Mouse (Mus musculus) hindbrain, embryonic 10.5 days (tissue): ENCODE results near the gene Dcst1. TPM values are rescaled to one million over a fixed set of nuclear protein-coding genes. Genes with fewer than 3 reads are reported as not detected.

Experiments used
- DNase-seq: peaks from one replicate; pipeline ENCODE4 v3.0.0-alpha.2; 2017; ENCODE audit warnings: low spot score
- H3K27ac ChIP-seq: fragments of 300-500 bp; sonication (generic); 2 replicates; pipeline ENCODE4 v1.5.1; 2016; ENCODE audit warnings: mild to moderate bottlenecking, moderate library complexity
- H3K27me3 ChIP-seq: fragments of 300-500 bp; sonication (generic); 2 replicates; pipeline ENCODE4 v1.6.1; 2016; ENCODE audit warnings: mild to moderate bottlenecking; ENCODE audit not compliant: poor library complexity, insufficient read depth, severe bottlenecking
- H3K36me3 ChIP-seq: fragments of 300-500 bp; sonication (generic); 2 replicates; pipeline ENCODE4 v1.6.1; 2016; ENCODE audit warnings: mild to moderate bottlenecking, moderate library complexity
- H3K4me1 ChIP-seq: fragments of 300-500 bp; sonication (generic); replicated peaks from 2 replicates; pipeline ENCODE4 v1.6.1; 2016; ENCODE audit warnings: mild to moderate bottlenecking
- H3K4me3 ChIP-seq: fragments of 300-500 bp; sonication (generic); 2 replicates; pipeline ENCODE4 v1.5.1; 2016; ENCODE audit warnings: mild to moderate bottlenecking, moderate library complexity
- H3K9me3 ChIP-seq: fragments of 300-500 bp; sonication (generic); 2 replicates; pipeline ENCODE4 v1.6.1; 2016; ENCODE audit warnings: mild to moderate bottlenecking, moderate library complexity
- WGBS: fragments of 180-500 bp; shearing (Covaris S2); methylation state at CpG from one replicate; pipeline ENCODE4 v1.1.7; 2016; 5-methylcytosine and 5-hydroxymethylcytosine counted together
- polyA plus RNA-seq: library from polyadenylated mRNA; unstranded; fragments of >200 nt; fragmentation: Nextera tagmentation; extraction: Ambion mirVana; gene quantifications from 2 replicates; pipeline ENCODE4 v1.2.1, GENCODE M21; 2016

Dcst1 gene
- polyA plus RNA-seq, 1 experiment from 2014 or later: 0.33 TPM

- 0 out of 2 replicates have a peak, but pooled peaks cover under 1% of the 10 kb centered on the region for H3K36me3 ChIP-seq
- peak within 1 kb of the TSS; percentile 77 for H3K4me3 ChIP-seq
- peaks cover 71% of the 10 kb centered on the region for H3K4me1 ChIP-seq
- H3K27me3 ChIP-seq: peaks cover 42% of the 10 kb centered on the region
- H3K9me3 ChIP-seq: no peaks in the 10 kb centered on the region
- H3K27ac ChIP-seq: peak within 1 kb of the TSS; percentile 90
- WGBS: under 1% methylated on average over 42 of the region's 42 CpGs
- peak; percentile 70 for DNase-seq
These were observed 29.2 kb upstream of the Dcst1 start, which contains the start of gene Zbtb7b for GRCm38 (mm10) chr3:89394006-89394893. Gene Zbtb7b (minus strand): TSS chr3:89394776.

DNA sequence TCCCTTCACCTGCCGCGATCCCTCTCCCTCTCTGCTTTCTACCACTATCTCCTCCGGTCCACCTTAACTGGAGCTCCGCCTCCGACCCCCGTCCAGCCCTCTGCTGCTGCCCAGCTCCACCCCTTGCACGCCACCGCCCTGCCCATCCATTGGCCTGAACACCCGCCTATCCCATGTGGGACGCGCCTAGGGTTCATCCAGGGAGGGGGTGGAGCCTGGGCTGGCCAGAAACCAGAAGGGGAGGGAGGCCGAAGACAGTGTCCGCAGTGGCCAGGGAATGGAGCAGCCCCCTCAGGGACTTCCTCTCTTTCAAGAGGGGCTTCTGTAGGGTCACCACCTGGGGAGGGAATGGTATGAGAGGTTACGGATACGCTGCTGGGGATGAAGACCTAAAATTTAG, 28.6 kb upstream of the Dcst1 start:
- peak; percentile 98 for DNase-seq
- peaks cover 73% of the 10 kb centered on the region for H3K4me1 ChIP-seq
- H3K27ac ChIP-seq: peak overlapping the region; percentile 90
- H3K4me3 ChIP-seq: peak overlapping the region; percentile 77
- under 1% methylated on average over 15 of the region's 15 CpGs for WGBS
- H3K9me3 ChIP-seq: no peaks in the 10 kb centered on the region
- no peaks in the 10 kb centered on the region for H3K36me3 ChIP-seq
- peaks cover 42% of the 10 kb centered on the region for H3K27me3 ChIP-seq

GRCm38 (mm10) chr3:89392871-89393311, 27.8 kb upstream of the Dcst1 start:
- peaks cover 80% of the 10 kb centered on the region for H3K4me1 ChIP-seq
- DNase-seq: peak; percentile 29
- peaks cover 42% of the 10 kb centered on the region for H3K27me3 ChIP-seq
- no peaks in the 10 kb centered on the region for H3K9me3 ChIP-seq
- peak overlapping the region; percentile 90 for H3K27ac ChIP-seq
- under 1% methylated on average over 23 of the region's 24 CpGs for WGBS
- peak overlapping the region; percentile 77 for H3K4me3 ChIP-seq
- H3K36me3 ChIP-seq: no peaks in the 10 kb centered on the region

GRCm38 (mm10) chr3:89391663-89392511, 26.8 kb upstream of the Dcst1 start:
- under 1% methylated on average over 56 of the region's 56 CpGs for WGBS
- H3K4me1 ChIP-seq: peaks cover 87% of the 10 kb centered on the region
- no peaks in the 10 kb centered on the region for H3K36me3 ChIP-seq
- H3K27me3 ChIP-seq: peaks cover 42% of the 10 kb centered on the region
- peak; percentile 59 for DNase-seq
- H3K27ac ChIP-seq: peak overlapping the region; percentile 90
- H3K9me3 ChIP-seq: no peaks in the 10 kb centered on the region
- H3K4me3 ChIP-seq: peak overlapping the region; percentile 77

- Histone ChIP-seq H3K36me3 (no peaks in the 10 kb centered on the region), H3K4me1 (peaks cover 85% of the 10 kb centered on the region), H3K9me3 (no peaks in the 10 kb centered on the region), H3K4me3 (peak overlapping the region; percentile 77), H3K27me3 (peaks cover 40% of the 10 kb centered on the region), H3K27ac (peak overlapping the region; percentile 90)
- DNase-seq: no peak
- 12% methylated on average over 19 of the region's 19 CpGs for WGBS
These were observed 25.9 kb upstream of the Dcst1 start for GRCm38 (mm10) chr3:89390699-89391662.

DNA sequence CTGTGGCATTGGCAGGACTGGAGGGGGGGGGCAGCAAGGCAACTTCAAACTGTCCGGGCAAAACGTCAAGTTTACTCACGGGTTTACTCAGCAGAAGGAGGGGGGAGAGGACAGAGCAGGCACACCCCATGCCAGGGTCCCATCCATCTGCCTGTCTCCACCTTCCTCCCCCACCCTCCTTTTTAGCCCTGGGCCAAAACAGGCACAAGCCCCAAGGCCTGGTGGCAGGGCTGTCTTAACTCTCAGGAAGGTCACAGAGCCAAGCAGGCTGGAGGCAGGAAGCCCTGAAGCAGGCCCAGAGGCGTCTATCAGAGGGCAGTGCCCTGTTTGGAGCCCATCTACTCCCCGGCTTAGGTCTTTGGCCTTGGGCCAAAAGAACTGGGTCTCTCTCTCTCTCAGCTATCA, 25.1 kb upstream of the Dcst1 start:
- Histone ChIP-seq H3K36me3 (no peaks in the 10 kb centered on the region), H3K27me3 (peaks cover 38% of the 10 kb centered on the region), H3K27ac (0 out of 2 replicates have a peak overlapping the region, but pooled peaks have one; percentile 90), H3K4me3 (peak overlapping the region; percentile 77; the same call in 1 of the 2 replicates), H3K9me3 (no peaks in the 10 kb centered on the region), H3K4me1 (peaks cover 83% of the 10 kb centered on the region)
- no peak for DNase-seq
- 66% methylated on average over 5 of the region's 5 CpGs for WGBS

DNA sequence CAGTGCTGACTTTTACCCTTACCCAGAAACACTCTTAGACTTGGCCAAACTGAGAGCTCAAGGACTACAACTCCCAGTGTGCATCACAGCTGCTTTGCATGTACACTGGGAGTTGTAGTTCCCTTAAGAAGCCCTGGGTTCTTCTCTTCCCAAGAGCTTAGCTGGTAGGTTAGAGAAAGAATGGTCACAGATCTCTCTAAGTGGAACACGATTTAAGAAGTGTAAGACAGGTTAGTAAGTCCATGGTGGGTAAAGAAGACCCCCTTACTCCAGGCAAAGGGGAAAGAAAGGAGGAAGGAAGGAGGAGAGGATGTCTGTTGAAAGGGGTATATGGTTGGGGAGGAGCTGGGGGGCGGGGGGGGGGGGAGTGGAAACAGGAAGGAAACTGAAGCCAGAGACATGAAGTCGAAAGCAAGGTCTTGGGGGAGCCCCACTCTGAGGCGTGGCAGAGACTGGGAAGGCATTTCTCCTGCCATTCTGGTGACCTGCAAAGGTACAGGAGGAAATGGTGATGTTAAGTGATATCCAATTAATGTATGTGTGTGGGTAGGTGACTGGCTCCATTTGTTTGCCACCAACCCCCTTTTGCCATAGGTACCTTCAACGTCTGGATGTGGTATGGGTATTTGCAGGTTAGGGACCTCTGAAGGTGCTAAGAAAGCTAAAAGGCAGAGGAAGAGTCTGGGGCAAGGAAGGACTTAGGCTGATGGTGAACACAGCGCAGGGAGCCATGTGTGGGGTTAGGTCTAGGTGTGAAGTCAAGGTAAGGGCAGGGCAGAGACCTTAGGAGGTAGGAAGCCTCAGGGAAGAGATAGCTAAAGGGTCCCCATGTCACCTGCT, 24.1 kb upstream of the Dcst1 start:
- H3K9me3 ChIP-seq: no peaks in the 10 kb centered on the region
- no peaks in the 10 kb centered on the region for H3K36me3 ChIP-seq
- H3K27ac ChIP-seq: no peak overlapping the region
- H3K4me3 ChIP-seq: no peak overlapping the region
- WGBS: 65% methylated on average over 6 of the region's 6 CpGs
- peaks cover 38% of the 10 kb centered on the region for H3K27me3 ChIP-seq
- no peak for DNase-seq
- peaks cover 83% of the 10 kb centered on the region for H3K4me1 ChIP-seq

DNA sequence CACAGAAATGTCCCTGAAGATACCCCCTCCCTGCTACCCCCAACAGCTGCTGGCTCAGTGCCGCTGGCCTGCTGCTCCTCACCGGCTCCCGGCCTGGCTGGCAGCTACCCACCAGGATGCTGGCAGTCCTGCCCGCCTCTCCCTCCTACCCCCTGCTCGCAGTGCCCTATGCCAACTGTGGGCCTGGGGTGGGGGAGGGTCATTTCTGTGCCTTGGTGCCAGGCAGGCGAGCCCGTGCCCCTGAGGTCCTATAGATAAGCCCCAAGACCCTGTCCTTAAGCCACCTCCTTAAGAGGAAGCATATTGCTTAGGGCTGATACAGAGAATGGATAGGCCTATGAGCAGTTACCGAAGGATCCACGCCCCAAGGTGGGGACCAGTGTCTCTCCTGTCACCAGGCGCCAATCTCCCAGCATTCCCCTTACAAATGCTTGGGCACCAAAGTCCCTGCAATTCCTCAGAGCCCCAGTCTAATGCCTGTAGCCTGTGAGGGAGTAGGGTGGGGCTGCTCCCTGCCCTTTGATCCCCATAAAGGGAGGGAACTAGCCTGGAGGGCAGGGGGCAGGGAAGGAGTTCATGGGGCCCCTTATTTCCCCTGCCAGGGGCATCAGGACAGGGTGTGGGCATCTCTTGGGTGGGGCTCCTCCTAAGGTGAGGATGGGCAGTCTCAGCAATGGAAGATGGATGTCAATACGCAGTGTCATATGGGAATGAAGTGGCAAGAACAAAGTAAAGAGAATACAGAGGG, 23.3 kb upstream of the Dcst1 start:
- Histone ChIP-seq H3K27ac (0 out of 2 replicates have a peak overlapping the region, but pooled peaks have one; percentile 42), H3K4me3 (no peak overlapping the region), H3K4me1 (peaks cover 77% of the 10 kb centered on the region), H3K27me3 (peaks cover 38% of the 10 kb centered on the region), H3K36me3 (no peaks in the 10 kb centered on the region), H3K9me3 (no peaks in the 10 kb centered on the region)
- no peak for DNase-seq
- 77% methylated on average over 11 of the region's 11 CpGs for WGBS

DNA sequence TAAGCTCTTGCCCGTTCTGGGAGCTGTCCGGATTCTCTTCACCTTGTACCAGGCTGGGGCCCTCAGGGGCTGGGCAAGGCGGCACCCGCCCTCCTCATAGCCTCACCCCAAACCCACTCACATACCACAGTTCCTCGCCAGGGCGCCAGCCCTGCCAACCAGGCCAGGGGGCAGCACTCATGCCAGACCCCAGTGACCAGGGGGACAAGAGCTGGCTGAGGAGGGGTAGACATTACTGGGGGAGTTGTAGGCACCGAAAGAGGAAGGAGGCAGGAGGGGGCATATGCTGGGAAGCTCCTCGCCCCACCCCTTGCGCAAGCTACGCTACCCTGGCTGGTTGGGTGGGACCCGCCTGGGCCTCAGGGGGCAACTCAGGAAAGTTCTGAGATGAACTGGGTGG, 22.6 kb upstream of the Dcst1 start:
- Histone ChIP-seq H3K4me3 (no peak overlapping the region), H3K27ac (no peak overlapping the region)
- WGBS: 77% methylated on average over 11 of the region's 11 CpGs

DNA sequence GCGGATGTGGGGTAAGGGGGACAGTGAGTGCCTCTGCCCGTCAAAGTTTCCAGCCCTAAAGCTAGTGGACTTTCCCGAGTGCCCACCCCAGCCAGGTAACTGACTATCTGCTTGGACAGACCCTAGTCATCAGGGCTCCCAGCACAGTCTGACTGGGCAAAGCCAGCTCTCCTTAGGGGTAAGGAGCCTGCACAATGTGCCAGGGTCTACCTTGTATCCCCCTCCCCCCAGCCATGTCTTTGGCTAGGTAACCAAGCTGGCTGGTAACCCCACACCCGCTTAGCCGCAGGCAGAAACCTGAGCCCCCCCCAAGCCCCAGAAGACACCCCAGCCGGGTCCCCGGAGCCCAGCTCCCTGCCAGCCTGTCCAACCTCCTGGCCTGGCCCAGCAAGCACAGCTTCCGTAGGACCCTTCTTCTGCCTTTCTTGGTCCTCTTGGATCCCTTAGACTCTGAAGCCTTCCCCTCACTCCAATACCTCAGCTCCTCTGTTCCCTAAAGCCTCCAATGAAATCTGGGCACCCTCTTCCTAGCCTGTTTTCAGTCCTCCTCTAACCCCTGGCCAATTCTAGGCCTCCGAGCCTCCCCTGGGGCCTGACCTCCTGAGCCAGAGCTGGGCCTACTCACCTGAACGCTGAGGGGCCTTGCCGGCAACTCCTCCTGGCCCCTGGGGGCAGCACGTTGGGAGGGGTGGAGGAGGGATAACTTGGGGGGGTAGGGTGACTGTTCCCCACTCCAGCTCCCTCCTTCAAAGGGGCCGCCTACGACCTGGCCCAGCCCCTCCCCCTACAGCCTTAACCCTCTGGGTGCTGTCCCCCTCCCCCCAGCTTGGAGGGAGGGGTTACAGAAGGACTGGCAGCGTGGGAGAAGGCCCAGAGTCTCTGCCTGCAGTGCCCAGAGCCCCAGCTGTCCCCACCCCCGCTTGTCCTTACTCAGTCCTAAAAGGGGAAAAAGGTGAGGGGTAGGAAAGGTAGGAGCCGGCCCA, 21.7 kb upstream of the Dcst1 start:
- no peak overlapping the region; the same call in 1 of the 2 replicates for H3K4me3 ChIP-seq
- H3K27ac ChIP-seq: peak overlapping the region; percentile 36
- 45% methylated on average over 17 of the region's 17 CpGs for WGBS
- H3K36me3 ChIP-seq: no peaks in the 10 kb centered on the region
- peaks cover 61% of the 10 kb centered on the region for H3K4me1 ChIP-seq
- H3K27me3 ChIP-seq: peaks cover 23% of the 10 kb centered on the region
- no peaks in the 10 kb centered on the region for H3K9me3 ChIP-seq
- no peak for DNase-seq

More for the DNA sequence above, 22.6 kb upstream of the Dcst1 start:
- Histone ChIP-seq H3K27me3 (peaks cover 32% of the 10 kb centered on the region), H3K4me1 (peaks cover 70% of the 10 kb centered on the region), H3K36me3 (no peaks in the 10 kb centered on the region), H3K9me3 (no peaks in the 10 kb centered on the region)
- no peak for DNase-seq
